Mouse (Mus musculus): ENCODE measurements around the gene Ypel5.

DNA sequence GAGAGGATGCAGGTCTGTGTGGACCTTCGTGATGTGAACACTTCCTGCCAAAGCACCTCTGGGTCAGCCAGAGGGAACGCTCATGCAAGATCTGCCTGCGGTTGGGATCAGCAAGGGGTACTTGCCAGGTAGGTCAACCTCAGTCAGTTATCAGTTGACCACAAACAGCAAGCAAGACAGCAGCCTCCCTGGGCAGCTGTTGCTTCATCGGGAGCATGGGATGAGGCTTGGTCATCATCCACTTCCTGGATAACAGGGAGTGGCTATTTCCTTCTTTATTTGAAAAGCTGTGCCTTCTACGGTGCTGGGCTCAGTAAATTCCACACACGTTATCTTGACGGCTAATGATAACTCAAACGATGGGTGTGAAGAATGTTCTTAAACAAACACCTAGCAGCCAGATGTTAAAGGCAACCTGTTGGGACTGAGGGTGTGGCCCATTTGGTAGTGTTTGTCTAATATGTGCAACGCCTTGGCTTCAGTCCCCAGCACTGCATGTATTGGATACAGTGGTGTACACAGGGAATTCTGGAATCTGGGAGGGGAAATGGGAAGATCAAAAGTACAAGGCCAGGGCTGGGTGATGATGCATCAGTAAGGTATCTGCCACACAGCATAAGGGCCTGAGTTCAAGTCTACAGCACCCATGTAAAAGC is 40.7 kb upstream of the Ypel5 start:
- no peak for TF ChIP-seq CTCF (IDR thresholded peaks at IDR 0.05; ENCODE audit: low read depth)
- no peak for TF ChIP-seq EP300 (IDR thresholded peaks at IDR 0.05; ENCODE audit: low read depth)
